Mouse (Mus musculus) heart, adult 8-10 months (tissue): ENCODE measurements around the gene Ncbp1. TPM values are rescaled to one million over a fixed set of nuclear protein-coding genes. Genes with fewer than 3 reads are reported as not detected.
A peak's percentile ranks its signal among the peaks of the same experiment; 100 is the strongest.

Experiments
- DNase-seq: peaks from one replicate; pipeline ENCODE4 v3.0.0; 2022; ENCODE audit warnings: low spot score
- total RNA-seq, 4 experiments: library from RNA; stranded (reverse); gene quantifications; 2 replicates each; pipeline ENCODE4 v1.2.4; 2022

The Ncbp1 gene
- total RNA-seq, 4 experiments from 2014 or later, result 18.0 to 19.6 (median 19.1) TPM

DNA sequence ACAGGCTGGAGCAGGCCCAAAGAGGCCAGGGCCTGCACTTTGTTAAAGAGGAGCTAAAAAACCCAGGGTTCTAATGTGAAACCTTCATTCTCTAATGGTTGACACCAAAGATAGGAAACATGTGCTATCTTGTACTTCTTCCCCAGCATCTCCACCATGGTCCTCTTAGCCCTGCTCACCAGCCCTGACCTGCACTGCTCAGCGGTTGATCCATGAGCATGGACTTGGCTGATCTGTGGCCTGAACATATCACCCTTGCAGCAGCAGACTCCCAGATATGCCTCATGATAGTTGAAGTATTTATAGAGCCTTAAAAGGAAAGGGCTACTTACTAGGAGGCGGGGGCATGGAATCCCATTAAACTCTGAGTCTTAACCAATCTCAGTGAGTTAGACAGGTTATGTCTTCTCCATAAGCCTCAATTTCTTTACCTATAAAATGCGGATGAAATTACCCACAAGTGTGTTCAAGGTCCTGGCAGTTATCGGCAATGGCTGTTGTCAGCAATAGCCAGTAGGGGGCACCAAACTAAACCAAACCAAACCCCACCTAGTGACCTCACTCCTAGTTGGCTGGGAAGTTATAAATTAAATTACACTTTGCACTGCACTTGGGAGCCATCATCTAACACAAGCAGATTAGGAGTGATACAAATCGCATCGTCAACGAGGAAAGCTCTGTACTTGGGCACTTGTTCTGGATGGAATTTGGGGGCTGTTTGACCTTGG, 63.6 kb downstream of the Ncbp1 start:
- DNase-seq, result peak; percentile 76

DNA sequence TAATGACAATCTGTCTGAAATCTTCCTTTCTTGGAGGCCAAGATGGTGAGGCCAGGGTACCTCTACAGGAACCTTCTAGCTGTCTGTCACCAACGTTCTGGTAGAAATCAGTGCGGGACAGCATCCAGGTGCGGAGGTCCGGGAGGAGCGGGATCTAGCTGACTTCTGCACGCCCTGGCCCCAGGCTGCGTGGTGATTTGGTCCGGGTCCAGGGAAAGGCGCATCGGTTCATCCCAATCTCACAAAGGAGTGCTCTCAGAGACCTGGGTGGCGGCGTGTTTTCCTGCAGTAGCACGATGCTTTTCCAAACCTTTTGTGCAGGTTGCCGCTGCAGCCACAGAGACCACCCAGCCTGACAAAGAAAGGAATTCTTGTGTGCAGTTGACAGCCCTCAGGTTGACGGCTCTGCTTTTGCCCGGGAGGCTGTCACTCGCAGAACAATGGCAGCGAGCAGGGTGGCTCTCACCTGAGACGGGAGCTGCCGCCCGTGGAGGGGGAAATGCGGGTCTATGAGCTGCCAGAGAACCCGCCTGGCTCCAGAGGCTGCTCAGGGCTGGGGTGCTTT, 64.2 kb downstream of the Ncbp1 start:
- DNase-seq, result no peak

- DNase-seq, result no peak
Measured at GRCm38 (mm10) chr4:46221090-46221489, 82.7 kb downstream of the Ncbp1 start.

Other genes starting within 250 kb of the Ncbp1 start
- under 1 TPM in 1 of 4 experiments, not detected in 3; 0.09 TPM for gene Ccdc180, start 248.3 kb upstream of the Ncbp1 start, total RNA-seq
- 10 to 100 TPM in 3 of 4 experiments, 1 to 10 TPM in 1; 9.2 to 12.1 (median 10.1) TPM for gene Tdrd7, start 173.3 kb upstream of the Ncbp1 start, total RNA-seq
- 100 to 1,000 TPM; 233 to 302 (median 283) TPM for gene Tmod1, start 99.7 kb upstream of the Ncbp1 start, total RNA-seq
- 10 to 100 TPM; 12.9 to 19.4 (median 14.8) TPM for gene Tstd2, start 81 bp downstream of the Ncbp1 start, total RNA-seq
- gene Xpa, start 57.7 kb downstream of the Ncbp1 start, total RNA-seq, result 1 to 10 TPM; 6.1 to 9.6 (median 6.8) TPM
- gene Foxe1, start 205.0 kb downstream of the Ncbp1 start, total RNA-seq, result not detected